Mouse (Mus musculus): Measurements from ENCODE around the gene Pik3cb.

Gene Pik3cb

DNA sequence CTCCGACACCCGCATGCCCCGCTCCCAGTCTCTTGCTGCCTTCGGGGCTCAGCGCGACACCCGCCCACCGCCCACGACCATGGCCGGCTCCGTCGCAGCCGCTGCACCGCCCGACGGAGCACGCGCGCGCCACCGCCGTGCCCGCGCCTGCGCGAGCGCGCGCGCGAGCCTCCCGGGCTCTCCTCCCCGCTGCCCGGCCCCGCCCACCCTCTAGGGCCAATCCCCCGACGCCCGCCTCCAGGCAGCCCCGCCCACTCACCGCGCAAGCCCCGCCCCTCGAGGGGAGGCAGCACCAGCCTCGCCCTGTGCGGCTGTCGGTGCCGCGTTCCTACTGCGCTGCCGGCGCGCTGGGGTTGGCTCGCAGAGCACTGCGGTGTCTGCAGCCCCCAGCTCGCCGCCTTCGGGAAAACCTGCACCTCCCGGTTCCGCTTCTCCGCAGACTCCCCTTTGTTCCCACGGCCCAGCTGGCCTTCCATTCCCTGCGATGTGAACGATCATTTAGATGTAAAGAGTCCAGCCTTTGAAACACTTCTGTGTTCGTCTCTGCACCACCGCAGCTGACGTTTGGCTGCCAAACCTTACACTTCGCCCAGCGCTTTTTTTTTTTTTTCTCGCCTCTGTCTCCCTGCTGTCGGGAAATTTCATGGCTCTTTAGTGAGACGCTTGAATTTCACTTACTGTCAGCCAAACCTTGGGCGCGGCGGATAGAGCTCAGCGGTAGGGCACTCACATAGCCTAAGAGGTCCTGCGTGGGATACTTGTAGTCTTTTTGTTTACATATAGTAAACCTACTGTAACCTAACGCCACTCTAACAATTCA is at the start of gene Pik3cb:
Gene Pik3cb (minus strand): TSS at position 559 of the 820 bp plus-strand sequence.
- peak; percentile 92 for DNase-seq (ENCODE audit: low spot score)

DNA sequence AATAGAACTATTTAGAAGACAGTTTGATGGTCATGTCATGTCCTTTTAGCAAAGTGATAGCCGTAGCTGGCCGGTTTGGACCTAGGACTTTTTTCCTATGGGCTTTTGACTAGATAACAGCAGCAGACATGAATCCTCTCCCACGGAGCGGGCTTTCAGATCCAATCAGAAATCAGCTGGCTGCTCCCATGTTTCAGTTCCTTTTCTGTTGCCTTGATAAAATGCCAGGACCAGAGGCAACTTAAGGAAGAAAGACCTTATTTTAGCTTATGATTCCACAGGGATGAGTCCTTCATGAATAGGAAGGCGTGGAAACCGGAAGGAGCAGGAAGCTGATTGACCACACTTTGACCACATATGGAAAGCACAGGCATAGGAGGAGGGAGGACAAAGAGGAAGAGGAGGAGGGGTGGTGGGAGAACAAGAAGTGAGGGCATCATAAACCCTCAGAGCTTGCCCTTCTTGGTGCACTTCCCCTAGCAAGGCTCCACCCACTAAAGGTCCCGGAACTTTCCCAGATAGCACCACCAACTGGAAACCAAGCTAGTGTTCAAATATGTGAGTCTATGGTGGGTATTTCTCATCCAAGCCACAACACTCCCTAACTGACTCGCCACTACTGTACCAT is 42.7 kb upstream of the Pik3cb start:
- peak; percentile 18 for DNase-seq (ENCODE audit: low spot score)

DNA sequence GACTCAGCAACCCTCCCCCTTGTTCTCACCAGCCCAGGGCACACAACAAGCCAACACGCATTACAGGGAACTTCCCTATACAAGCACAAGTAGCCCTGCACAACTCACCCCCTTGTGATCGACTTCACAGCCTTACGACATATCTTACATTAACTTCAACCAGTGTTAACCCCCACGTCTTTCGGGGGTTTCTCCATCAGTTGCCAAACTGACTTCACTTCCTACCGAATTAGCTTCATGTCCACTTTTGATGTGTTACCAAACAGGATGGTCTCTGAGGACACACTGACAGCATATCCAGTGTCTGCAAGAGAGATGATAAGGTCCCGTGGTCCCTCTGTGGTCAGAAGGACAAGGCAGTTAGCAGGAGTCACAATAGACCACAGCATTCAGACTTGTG is 41.7 kb upstream of the Pik3cb start:
- DNase-seq (ENCODE audit: low spot score): peak; percentile 16

DNA sequence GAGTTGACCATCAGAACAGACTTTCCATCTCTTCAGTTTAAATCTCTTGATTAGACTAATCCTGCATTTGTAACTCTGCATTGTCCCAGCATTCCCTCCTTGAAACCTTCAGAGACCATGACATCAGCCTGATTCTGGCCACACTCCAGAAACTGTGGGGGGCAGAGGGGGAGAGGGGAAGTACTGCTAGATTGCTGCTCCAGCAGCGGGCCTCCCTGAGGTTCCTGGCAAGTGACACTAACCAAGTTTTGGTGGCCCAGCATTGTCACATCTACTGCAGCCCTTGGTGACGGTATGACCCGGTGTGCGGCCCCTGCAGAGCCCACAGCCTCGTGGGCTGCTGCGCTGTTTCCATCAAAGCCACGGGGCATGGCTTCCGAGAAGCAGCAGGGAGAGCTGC is 39.9 kb upstream of the Pik3cb start:
- no peak for DNase-seq (ENCODE audit: low spot score)

DNA sequence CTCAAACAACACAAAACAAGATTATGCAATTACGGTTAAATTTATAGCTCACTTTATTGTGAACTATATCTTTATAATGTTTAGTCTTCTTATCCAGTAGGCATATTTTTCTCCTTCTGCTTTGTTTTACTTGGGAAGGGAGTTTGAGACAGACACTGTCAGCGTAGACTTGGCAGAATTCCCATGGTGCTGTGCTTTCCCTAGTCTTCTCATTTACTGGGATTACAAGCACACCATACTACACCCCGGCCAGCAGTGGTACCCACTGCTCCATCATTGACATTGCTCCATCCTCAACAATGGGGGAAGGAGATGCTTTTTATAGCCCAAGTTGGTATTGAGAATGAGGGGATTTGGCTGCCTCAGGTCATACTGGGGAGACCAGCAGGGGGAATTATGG is 38.3 kb upstream of the Pik3cb start:
- DNase-seq (ENCODE audit: low spot score): no peak

DNA sequence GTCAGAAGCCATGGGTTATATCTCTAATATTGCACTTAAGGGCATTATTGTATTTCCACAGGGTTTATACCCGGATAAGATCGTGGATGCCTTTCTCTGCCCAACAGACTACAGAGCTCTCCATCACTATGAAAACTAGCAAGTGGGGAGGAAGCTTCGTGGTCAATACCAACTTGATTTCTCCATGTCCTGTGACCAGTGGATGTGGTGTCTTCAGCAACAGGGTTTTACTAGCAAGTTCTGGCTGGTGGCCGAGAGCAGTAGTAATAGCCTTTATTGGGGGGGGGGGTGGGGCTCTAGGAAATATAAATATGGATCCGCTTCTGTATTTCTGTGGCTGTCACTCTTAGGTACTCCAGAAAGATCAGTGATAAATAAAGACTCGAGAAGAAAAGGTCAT is 35.4 kb upstream of the Pik3cb start:
- no peak for DNase-seq (ENCODE audit: low spot score)

DNA sequence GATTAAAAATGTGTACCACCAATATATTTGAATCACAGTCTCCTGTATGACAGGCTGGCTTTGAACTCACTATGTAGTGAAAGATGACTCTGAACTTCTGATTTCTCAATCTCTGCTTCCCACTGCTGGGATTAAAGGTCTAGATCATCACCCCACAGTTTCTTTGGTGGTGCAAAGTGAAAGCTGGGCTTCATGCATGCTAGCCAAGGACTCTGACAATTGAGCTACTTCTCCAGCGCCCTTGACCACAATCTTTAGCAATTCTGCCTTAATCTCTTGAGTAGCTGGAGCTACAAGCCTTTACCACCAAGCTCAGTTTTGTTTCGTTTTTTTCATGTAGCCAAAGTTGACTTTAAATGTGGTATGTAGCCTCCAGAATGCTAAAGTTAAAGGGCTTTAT is 32.4 kb upstream of the Pik3cb start:
- no peak for DNase-seq (ENCODE audit: low spot score)

DNA sequence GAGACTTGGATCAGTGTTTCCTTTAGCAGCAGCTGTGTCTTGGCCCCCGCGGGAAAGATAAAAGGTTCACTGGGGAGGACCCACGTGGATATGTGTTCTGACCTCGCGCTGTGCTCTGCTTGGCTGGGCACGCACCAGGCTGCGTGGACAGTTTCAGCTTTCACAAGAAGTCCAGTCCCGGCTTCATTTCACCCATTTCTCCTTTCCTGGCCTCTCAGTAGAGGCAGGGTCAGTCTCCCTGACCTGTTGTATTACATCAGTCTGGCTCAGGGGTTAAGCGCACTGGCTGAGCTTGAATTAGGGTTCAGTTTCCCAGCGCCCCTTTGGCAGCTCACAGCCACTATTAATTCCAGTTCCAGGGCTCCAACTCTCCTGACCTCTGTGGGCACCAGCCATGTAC is 30.8 kb upstream of the Pik3cb start:
- no peak for DNase-seq (ENCODE audit: low spot score)

DNA sequence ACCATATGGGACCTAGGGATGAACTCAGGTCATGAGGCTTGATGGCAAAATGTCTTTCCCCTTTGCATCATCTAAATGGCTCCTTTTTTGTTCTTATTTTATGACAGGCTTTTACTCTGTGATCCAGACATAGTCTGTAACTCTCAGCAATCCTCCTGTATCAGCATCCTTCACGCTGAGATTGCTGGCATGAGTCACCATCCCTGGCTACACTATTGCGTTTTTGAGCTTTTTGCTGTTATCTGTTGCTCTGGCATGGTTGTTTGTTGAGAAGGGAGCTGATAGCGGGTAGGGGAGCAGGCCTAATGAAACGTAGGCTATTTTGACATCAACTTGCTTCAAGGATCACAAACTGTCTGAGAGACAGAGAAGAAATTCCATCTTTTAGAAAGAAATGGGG is 28.6 kb upstream of the Pik3cb start:
- DNase-seq (ENCODE audit: low spot score): no peak

GRCm38 (mm10) chr9:99166946-99167345 is 26.5 kb upstream of the Pik3cb start:
- DNase-seq (ENCODE audit: low spot score): no peak

- no peak for DNase-seq (ENCODE audit: low spot score)
Observed at GRCm38 (mm10) chr9:99165956-99166355, 25.5 kb upstream of the Pik3cb start.

DNA sequence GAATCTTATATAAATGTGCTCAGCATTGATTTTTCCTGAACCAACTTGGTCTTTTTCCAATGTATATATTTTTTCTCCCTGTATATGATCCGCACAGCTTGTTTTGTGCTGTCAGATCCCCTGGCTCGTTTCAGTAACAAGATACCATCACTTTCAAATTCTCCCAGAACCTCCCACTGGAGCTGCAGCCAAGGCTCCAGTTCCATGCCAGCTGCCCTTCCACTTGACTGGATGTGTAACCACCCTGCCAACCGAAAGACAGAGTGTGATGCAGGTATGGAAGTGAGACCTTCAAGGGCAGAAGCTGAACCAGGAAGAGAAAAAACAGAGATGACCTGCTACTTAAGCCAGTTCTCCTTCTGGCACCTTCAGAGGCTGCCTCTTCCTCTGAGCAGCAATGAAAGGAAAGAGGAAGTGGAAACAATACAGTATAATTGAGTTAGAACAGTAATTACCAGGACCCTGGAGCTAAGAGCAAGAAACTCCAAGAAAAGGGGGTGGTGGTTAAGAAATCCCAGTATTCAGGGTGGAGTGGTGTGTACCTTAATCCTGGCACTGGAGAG is 24.3 kb upstream of the Pik3cb start:
- DNase-seq (ENCODE audit: low spot score): no peak

- no peak for DNase-seq (ENCODE audit: low spot score)
Observed at GRCm38 (mm10) chr9:99164148-99164503, 23.7 kb upstream of the Pik3cb start.

DNA sequence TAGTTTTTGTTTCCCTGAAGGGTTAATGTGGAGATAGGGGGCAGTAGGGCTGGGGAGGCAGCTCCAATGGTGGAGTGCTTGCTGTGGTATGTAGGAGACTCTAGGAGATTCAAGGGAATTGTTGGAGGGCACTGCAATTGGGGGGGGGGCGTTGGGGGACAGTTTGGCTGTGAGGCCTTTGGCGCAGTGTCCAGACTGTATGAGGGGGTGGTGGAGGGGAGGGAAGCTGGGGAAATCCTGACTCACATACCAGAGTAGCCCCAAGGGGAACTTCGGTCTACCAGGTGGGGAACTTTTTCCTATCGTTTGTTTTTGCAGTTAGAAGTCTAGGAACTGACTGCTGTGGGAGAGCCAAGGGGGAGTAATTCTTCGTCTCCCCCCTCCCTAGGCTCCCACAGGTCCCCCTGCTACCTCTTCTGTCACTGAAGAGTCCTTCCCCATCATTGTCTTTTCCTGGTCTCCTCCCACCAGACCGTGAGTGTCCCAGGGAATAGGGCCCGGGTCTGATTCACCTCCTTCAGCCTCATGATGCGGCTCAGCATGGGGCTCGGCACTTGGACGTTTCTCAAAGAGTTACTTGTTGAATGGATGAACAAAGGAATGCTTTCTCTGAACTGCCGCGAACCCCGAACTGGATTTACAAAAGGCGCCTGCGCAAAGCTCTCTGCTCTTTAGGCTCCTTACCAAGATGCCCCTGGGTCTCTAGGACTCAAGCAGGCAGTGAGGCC is 23.2 kb upstream of the Pik3cb start:
- DNase-seq (ENCODE audit: low spot score): no peak

GRCm38 (mm10) chr9:99162839-99163238 is 22.4 kb upstream of the Pik3cb start:
- no peak for DNase-seq (ENCODE audit: low spot score)

GRCm38 (mm10) chr9:99160780-99161179 is 20.4 kb upstream of the Pik3cb start:
- no peak for DNase-seq (ENCODE audit: low spot score)

DNA sequence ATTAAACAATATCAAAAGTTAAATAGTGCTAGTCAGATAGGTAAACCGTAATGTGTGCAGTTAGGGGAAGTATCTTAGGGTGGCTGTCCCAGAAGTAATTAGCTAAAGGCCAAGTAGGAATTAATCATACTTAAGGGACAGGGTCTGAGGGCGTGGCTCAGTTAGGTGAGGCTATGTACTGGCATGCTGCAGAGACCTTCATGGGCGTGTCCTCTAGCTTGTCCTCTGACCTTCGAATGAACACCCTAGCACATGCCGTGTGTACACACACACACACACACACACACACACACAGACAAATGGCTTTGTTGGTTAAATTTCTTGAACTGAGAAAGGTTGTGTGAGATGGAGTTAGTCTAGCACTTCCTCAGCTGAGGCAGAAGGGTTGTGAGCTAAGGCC is 19.5 kb upstream of the Pik3cb start:
- no peak for DNase-seq (ENCODE audit: low spot score)

DNA sequence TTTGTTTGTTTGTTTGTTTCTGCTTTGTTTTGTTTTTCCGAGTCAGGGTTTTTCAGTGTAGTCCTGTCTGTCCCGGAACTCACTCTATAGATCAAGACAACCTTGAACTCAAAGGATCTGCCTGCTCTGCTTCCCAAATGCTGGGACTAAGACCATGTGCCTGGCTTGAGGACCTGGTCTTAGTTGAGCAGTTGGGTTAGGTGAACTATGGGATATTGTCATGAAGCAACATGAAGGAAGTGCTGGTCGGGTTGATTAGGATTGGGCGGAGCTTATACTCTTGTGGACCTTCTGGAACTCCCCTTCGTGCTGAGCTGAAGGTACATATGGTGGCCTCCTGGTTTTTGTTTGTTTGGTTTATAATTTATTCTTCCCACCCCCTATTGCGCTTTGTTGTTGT is 18.3 kb upstream of the Pik3cb start:
- no peak for DNase-seq (ENCODE audit: low spot score)

- no peak for DNase-seq (ENCODE audit: low spot score)
Observed at GRCm38 (mm10) chr9:99158203-99158632, 17.8 kb upstream of the Pik3cb start.

GRCm38 (mm10) chr9:99153655-99154054 is 13.2 kb upstream of the Pik3cb start:
- no peak for DNase-seq (ENCODE audit: low spot score)

DNA sequence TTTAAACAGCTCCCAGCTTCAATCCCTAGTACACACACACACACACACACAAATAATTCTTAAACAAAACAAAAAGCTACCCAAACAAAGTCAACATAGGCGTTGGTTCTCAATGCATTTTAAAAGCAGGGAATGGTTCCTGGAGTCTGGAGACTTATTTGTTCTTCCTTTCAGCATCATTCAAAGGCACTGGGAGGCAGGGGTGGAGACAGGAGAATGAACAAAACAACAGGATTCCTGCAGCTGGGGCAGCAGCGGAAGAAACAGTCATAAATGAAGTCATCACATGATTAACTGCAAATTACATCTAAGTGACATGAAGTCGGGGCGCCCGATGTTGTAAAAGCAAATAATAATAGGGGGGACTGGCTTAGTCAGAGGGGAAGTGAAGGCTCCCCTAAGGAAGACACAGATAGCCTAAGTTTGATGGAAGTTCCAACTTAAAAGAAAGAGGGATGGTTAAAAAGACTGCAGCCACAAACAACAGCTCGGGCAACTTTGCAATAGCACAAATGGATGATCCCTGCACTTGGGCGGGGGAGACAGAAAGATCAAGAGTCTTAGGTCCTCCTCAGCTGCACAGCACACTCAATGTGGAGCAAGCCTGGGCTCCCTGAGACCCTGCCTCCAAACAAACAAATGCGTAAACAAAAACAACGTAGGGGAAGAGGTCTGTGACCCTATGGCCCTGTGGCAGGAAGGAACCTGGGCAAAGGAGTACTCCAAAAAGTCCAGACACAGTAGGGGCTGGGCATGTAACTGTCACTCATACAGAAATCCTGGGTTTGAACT is 12.5 kb upstream of the Pik3cb start:
- DNase-seq (ENCODE audit: low spot score): no peak
